Mouse (Mus musculus): Measurements from ENCODE around the gene Polr2h.

DNA sequence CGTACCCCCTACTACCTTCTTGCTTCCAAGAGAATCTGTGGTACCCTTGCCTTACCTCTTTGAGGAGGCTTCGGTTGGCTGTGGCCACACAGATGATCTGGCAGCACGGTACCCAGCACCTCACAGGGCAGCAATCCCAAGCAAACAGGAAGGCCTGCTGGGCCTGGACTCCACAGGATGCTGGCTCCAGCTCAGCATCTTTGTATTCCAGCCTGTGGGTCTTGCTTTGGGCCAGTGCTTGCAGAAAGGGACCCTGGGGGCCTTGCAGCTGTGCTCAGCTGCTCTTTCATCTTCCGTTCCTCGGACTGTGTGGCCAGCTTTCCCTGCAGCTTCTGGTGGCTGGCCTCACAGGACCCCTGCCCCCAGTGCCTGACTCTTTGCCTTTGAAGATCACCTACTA lies 17.4 kb upstream of the Polr2h start:
- TF ChIP-seq GATA1 (IDR thresholded peaks at IDR 0.05; ENCODE audit: borderline replicate concordance, low read length) (no peak), FLI1 (IDR thresholded peaks at IDR 0.05; ENCODE audit: low read length) (no peak)

Data from megakaryocyte, embryonic 14.5 days (primary cell).